Mouse (Mus musculus) forebrain, embryonic 15.5 days (tissue): ENCODE measurements at regions not wholly inside any gene's neighbourhood (a gene's known extent, or its start where the extent isn't known, plus 50 kb on each side); places are given as distances from the start of the nearest gene placed in this dataset.
A peak's percentile ranks its signal among the peaks of the same experiment; 100 is the strongest.

Experiments used
- ATAC-seq: fragments of 200-750 bp; cut with Nextera tagmentation; replicated peaks from 2 replicates; pipeline ENCODE4 v1.8.0; 2017; ENCODE audit warnings: mild to moderate bottlenecking, moderate TSS enrichment, moderate library complexity
- H3K27ac ChIP-seq: fragments of 300-500 bp; sonication (generic); replicated peaks from 2 replicates; pipeline ENCODE4 v1.5.1; 2015; ENCODE audit warnings: mild to moderate bottlenecking, inconsistent platforms
- H3K27me3 ChIP-seq: fragments of 300-500 bp; sonication (generic); 2 replicates; pipeline ENCODE4 v1.6.1; 2015; ENCODE audit warnings: inconsistent platforms
- H3K36me3 ChIP-seq: fragments of 300-500 bp; sonication (generic); 2 replicates; pipeline ENCODE4 v1.6.1; 2015; ENCODE audit warnings: mild to moderate bottlenecking, inconsistent platforms
- H3K4me1 ChIP-seq: fragments of 300-500 bp; sonication (generic); 2 replicates; pipeline ENCODE4 v1.6.1; 2015; ENCODE audit warnings: inconsistent platforms
- H3K4me2 ChIP-seq: fragments of 300-500 bp; sonication (generic); replicated peaks from 2 replicates; pipeline ENCODE4 v1.6.1; 2015; ENCODE audit warnings: mild to moderate bottlenecking, inconsistent platforms
- H3K4me3 ChIP-seq: fragments of 300-500 bp; sonication (generic); 2 replicates; pipeline ENCODE4 v1.5.1; 2015; ENCODE audit warnings: mild to moderate bottlenecking, inconsistent platforms
- H3K9ac ChIP-seq: fragments of 300-500 bp; sonication (generic); replicated peaks from 2 replicates; pipeline ENCODE4 v1.6.1; 2015; ENCODE audit warnings: mild to moderate bottlenecking, inconsistent platforms
- H3K9me3 ChIP-seq: fragments of 300-500 bp; sonication (generic); 2 replicates; pipeline ENCODE4 v1.6.1; 2016; ENCODE audit warnings: inconsistent platforms
- WGBS: fragments of 180-500 bp; shearing (Covaris S2); methylation state at CpG from one replicate; pipeline ENCODE4 v1.1.7; 2015; ENCODE audit warnings: mixed read lengths; 5-methylcytosine and 5-hydroxymethylcytosine counted together

DNA sequence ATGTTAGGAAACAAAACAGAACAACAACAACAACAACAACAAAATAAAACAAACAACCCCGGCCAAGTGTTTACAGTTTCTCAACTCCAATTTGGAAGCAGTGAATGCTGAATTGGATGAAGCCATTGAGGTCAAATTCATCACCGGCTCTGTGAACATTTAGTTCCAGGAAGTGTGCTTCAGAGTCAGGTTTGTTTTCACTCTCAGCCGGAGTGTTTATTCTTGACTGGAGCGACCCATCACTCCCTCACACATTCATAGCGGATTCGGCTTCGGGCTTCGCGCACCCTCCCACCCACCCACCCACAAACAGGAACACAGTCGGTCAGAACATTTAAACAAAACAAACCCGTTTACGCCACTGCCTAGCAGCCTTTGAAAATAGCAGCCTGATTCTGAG, 324.0 kb downstream of the Mtx2 start:
- ATAC-seq = no peak
- no peak overlapping the region for H3K4me3 ChIP-seq
- peaks cover 6% of the 10 kb centered on the region; the same call in 1 of the 2 replicates for H3K4me1 ChIP-seq
- H3K9ac ChIP-seq = no peak overlapping the region
- H3K36me3 ChIP-seq = no peaks in the 10 kb centered on the region
- 0 out of 2 replicates have a peak, but pooled peaks cover 3% of the 10 kb centered on the region for H3K27me3 ChIP-seq
- H3K9me3 ChIP-seq = no peaks in the 10 kb centered on the region
- WGBS = 65% methylated on average over 12 of the region's 12 CpGs
- no peak overlapping the region for H3K27ac ChIP-seq
- no peak overlapping the region for H3K4me2 ChIP-seq

- Histone ChIP-seq H3K36me3 (no peaks in the 10 kb centered on the region), H3K4me1 (peaks cover 6% of the 10 kb centered on the region; the same call in 1 of the 2 replicates), H3K4me2 (no peak overlapping the region), H3K27ac (peak overlapping the region; percentile 40; the same call in 1 of the 2 replicates), H3K9me3 (no peaks in the 10 kb centered on the region), H3K4me3 (no peak overlapping the region), H3K9ac (no peak overlapping the region), H3K27me3 (0 out of 2 replicates have a peak, but pooled peaks cover 3% of the 10 kb centered on the region)
- 0 out of 2 replicates have a peak, but pooled peaks have one; percentile 32 for ATAC-seq
- WGBS = 3% methylated on average over 6 of the region's 6 CpGs
These were observed 325.4 kb downstream of the Mtx2 start for GRCm38 (mm10) chr2:75150986-75151385.

- no peak; the same call in 1 of the 2 replicates for ATAC-seq
- 84% methylated on average over 8 of the region's 8 CpGs for WGBS
- H3K4me2 ChIP-seq = no peak overlapping the region
These were observed 325.9 kb downstream of the Mtx2 start for GRCm38 (mm10) chr2:75151519-75151918.

DNA sequence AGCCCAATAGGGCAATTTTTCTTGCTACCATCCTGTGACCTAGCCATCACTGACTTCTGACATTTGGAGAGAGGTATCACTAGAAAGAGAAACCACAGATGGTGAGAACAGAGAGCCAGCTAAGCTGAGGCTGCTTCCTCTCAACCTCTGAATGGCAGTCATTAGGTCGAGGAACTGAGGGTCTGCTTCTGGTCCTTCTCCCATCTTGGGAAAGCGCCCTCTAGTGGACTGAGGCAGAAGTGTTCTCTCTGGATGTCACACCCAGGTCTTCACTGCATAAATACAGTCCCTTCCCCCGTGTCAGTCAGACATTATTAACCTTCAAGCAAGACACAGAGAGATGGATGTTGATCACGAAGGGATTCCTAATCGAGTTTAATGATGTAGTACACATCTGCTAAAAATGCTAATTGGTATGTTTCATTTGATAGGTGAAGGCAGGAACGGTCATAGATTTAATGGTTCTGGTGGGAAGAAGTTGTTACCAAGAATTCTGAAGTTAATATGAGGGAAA, 326.9 kb downstream of the Mtx2 start:
- Histone ChIP-seq H3K36me3 (no peaks in the 10 kb centered on the region), H3K27ac (no peak overlapping the region), H3K4me1 (peaks cover 6% of the 10 kb centered on the region; the same call in 1 of the 2 replicates), H3K4me2 (no peak overlapping the region), H3K9me3 (no peaks in the 10 kb centered on the region), H3K4me3 (no peak overlapping the region), H3K27me3 (no peaks in the 10 kb centered on the region), H3K9ac (no peak overlapping the region)
- ATAC-seq = no peak
- WGBS = 29% methylated on average over 6 of the region's 6 CpGs

More at GRCm38 (mm10) chr2:75151519-75151918, 325.9 kb downstream of the Mtx2 start:
- Histone ChIP-seq H3K27me3 (no peaks in the 10 kb centered on the region), H3K27ac (no peak overlapping the region), H3K4me3 (no peak overlapping the region), H3K4me1 (peaks cover 6% of the 10 kb centered on the region; the same call in 1 of the 2 replicates), H3K9me3 (no peaks in the 10 kb centered on the region), H3K36me3 (no peaks in the 10 kb centered on the region), H3K9ac (no peak overlapping the region)

DNA sequence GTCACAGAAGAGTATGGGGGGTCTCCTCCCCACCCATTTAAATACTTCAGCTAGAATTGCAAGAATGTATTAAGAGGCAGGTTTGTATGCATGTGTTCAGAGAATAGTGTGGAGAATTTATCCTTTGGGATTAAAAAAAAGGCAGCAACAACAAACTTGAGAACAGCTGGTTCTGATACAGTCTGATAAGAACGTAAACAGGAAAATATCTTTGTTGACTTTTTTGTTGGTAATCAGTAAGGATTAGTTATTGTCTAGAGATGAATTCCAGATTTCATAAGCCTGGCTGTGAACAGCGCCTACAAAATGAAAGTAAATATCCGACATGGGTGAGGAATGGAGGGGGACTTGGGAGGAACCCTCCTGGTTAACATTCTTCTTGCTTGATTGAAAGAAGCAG, 328.8 kb downstream of the Mtx2 start:
- Histone ChIP-seq H3K36me3 (no peaks in the 10 kb centered on the region), H3K4me2 (no peak overlapping the region), H3K27me3 (no peaks in the 10 kb centered on the region), H3K9me3 (no peaks in the 10 kb centered on the region), H3K4me1 (peaks cover 6% of the 10 kb centered on the region; the same call in 1 of the 2 replicates), H3K9ac (no peak overlapping the region), H3K27ac (no peak overlapping the region), H3K4me3 (no peak overlapping the region)
- 73% methylated on average over 3 of the region's 3 CpGs for WGBS
- ATAC-seq = no peak

- no peak overlapping the region for H3K4me2 ChIP-seq
- no peak overlapping the region for H3K27ac ChIP-seq
- ATAC-seq = no peak
- H3K36me3 ChIP-seq = no peaks in the 10 kb centered on the region
- H3K9ac ChIP-seq = no peak overlapping the region
- no peaks in the 10 kb centered on the region for H3K4me1 ChIP-seq
- WGBS = 83% methylated on average over 3 of the region's 3 CpGs
- no peaks in the 10 kb centered on the region for H3K9me3 ChIP-seq
- H3K27me3 ChIP-seq = no peaks in the 10 kb centered on the region
- H3K4me3 ChIP-seq = no peak overlapping the region
These were observed 333.0 kb downstream of the Mtx2 start for GRCm38 (mm10) chr2:75158581-75158980.

DNA sequence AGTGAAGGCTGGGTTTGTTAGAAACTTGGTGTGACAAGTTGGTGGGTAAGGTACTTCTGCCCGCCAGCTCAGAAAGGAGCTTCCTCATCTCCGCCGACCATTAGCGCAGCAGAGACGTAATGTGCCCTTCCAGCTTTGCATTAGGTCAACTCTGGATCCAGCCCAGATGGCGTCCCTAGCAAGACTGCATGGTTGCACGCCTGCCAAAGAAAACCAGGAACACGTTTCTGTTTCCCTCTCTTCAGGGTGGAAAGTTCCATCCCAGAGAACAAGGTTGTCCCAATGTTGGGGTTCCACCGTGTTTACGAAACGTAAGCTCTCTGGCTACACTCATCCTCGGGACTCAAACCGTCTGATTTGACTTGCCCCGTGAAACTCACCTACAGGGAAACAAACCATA, 335.5 kb downstream of the Mtx2 start:
- no peaks in the 10 kb centered on the region for H3K27me3 ChIP-seq
- WGBS = 95% methylated on average over 14 of the region's 14 CpGs
- no peaks in the 10 kb centered on the region for H3K36me3 ChIP-seq
- ATAC-seq = no peak
- no peak overlapping the region for H3K27ac ChIP-seq
- no peak overlapping the region for H3K4me3 ChIP-seq
- no peak overlapping the region for H3K9ac ChIP-seq
- H3K4me2 ChIP-seq = no peak overlapping the region
- no peaks in the 10 kb centered on the region for H3K4me1 ChIP-seq
- no peaks in the 10 kb centered on the region for H3K9me3 ChIP-seq

GRCm38 (mm10) chr2:75164987-75165386, 339.4 kb downstream of the Mtx2 start:
- ATAC-seq = no peak
- Histone ChIP-seq H3K27me3 (no peaks in the 10 kb centered on the region), H3K9ac (no peak overlapping the region), H3K4me1 (no peaks in the 10 kb centered on the region), H3K4me3 (no peak overlapping the region), H3K4me2 (no peak overlapping the region), H3K27ac (no peak overlapping the region), H3K36me3 (no peaks in the 10 kb centered on the region), H3K9me3 (no peaks in the 10 kb centered on the region)
- WGBS = 87% methylated on average over 4 of the region's 4 CpGs

DNA sequence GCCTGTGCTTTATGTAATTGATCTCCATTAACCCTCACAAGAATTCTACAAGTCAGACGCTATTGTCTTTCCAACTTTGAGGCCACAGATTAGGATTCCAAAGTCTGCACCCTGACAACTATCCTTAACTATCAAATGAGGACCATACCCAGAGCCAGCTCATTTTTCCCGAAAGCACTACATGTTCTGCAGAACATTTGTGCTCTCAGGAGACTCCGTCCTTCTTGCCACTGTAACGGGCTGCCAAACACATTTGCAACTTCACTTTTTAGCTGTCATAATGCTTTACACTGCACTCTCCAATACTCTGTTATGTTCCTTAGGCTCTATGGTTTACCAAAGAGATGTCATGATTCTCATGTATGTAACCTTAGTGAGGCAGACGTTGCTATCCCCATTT, 350.7 kb downstream of the Mtx2 start:
- peaks cover 4% of the 10 kb centered on the region; the same call in 1 of the 2 replicates for H3K4me1 ChIP-seq
- no peak overlapping the region for H3K4me3 ChIP-seq
- ATAC-seq = no peak
- no peaks in the 10 kb centered on the region for H3K27me3 ChIP-seq
- H3K36me3 ChIP-seq = no peaks in the 10 kb centered on the region
- H3K9me3 ChIP-seq = no peaks in the 10 kb centered on the region
- 52% methylated on average over 5 of the region's 5 CpGs for WGBS
- no peak overlapping the region for H3K9ac ChIP-seq
- H3K27ac ChIP-seq = no peak overlapping the region
- no peak overlapping the region for H3K4me2 ChIP-seq

GRCm38 (mm10) chr2:75183293-75183692, 357.7 kb downstream of the Mtx2 start:
- Histone ChIP-seq H3K4me3 (no peak overlapping the region), H3K9me3 (no peaks in the 10 kb centered on the region), H3K27me3 (no peaks in the 10 kb centered on the region), H3K4me2 (no peak overlapping the region), H3K4me1 (no peaks in the 10 kb centered on the region), H3K36me3 (no peaks in the 10 kb centered on the region), H3K9ac (no peak overlapping the region), H3K27ac (no peak overlapping the region)
- 31% methylated on average over 4 of the region's 4 CpGs for WGBS
- no peak for ATAC-seq

GRCm38 (mm10) chr2:75202587-75203220, 377.1 kb downstream of the Mtx2 start:
- no peak overlapping the region for H3K9ac ChIP-seq
- H3K4me3 ChIP-seq = no peak overlapping the region
- H3K36me3 ChIP-seq = no peaks in the 10 kb centered on the region
- H3K9me3 ChIP-seq = no peaks in the 10 kb centered on the region
- H3K27me3 ChIP-seq = no peaks in the 10 kb centered on the region
- ATAC-seq = no peak
- no peak overlapping the region for H3K27ac ChIP-seq
- H3K4me1 ChIP-seq = no peaks in the 10 kb centered on the region
- WGBS = 49% methylated on average over 7 of the region's 7 CpGs
- no peak overlapping the region for H3K4me2 ChIP-seq

DNA sequence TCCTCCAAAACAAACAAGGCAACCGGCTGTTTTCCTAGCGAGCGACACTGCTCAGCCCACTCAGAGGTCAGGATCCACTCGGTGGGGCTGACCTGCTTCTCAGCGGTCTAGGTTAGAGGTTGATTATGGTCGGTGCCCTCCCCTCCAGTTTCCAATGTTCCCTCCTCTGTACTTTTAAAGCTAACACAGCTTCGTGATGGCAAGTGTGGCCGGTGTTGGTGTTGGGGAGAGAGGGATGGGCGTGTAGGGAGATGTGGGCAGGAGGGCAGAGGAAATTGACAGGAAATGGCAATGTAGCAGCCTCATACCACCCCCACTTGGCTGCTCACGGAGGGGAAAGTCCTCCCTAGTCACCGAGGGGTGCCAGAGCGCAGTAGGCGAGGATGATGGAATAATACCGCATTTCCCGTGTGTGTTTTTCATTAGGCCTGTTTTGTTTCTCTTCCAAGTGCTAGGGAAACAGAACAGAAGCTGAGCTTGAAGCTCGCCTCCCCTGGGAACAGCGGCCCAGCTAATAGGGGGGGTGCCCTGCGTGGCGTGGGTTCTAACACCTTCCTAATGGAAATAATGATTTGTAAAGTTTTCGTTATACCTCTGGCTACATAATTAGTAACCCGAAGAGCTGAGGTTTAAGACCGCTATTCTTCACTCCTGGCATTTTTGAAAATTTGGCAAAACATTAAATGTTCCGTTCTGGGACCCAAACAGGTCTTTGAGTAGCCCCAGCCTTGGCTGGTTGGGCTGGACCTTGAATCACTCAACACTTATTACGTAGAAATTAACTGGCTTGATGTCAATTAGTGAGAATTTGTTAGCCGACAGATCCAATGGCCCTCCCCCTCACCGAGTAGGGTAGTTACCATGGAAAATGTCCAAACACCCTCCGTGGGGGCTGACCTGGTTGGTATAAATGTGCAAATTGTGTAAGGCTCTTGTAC, 383.5 kb downstream of the Mtx2 start:
- WGBS = 49% methylated on average over 27 of the region's 27 CpGs
- peak overlapping the region; percentile 10; the same call in 1 of the 2 replicates for H3K4me2 ChIP-seq
- no peak overlapping the region for H3K27ac ChIP-seq
- ATAC-seq = no peak
- H3K27me3 ChIP-seq = no peaks in the 10 kb centered on the region
- peaks cover 15% of the 10 kb centered on the region for H3K4me1 ChIP-seq
- no peak overlapping the region for H3K4me3 ChIP-seq
- H3K9me3 ChIP-seq = no peaks in the 10 kb centered on the region
- no peak overlapping the region for H3K9ac ChIP-seq
- H3K36me3 ChIP-seq = no peaks in the 10 kb centered on the region
